Mouse (Mus musculus) T-helper 2 cell (primary cell): ENCODE measurements around the gene Nif3l1.

ENCODE experiments used
- in situ Hi-C: fragments of 300-600 bp; cut with MboI, MseI; formaldehyde crosslinking; loops from one replicate; pipeline ENCODE4 v1.15.1; 2025; ENCODE audit warnings: high pct_unique_total_duplicates

Nif3l1 gene

GRCm38 (mm10) chr1:58454316-58454715, 9.4 kb downstream of the Nif3l1 start:
- in situ Hi-C loops: loop anchor here (25.0 kb wide), 1 partner anchor 1258 kb away; no protein-coding TSS in a partner anchor

DNA sequence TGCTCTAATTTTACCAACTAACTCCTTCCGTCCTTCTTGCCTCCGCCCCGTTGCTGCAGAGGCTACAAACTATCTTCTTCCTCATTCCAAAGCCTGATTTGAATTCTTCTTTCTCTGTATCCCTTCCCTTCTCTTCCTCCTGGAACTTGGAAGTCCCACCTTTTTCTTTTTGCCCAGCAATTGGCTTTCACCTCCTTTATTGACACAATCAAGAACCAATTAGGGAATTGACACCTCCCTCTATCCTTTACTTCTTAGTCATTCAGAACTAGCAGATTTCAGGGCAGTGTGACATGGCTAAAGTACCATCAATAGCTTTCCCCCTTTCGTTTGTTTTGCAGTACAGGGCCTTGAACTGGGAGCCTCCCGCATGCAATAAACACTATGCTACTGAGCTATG, 13.2 kb downstream of the Nif3l1 start:
- in situ Hi-C loops: loop anchor here (25.0 kb wide), 1 partner anchor 1254 kb away; no protein-coding TSS in a partner anchor

DNA sequence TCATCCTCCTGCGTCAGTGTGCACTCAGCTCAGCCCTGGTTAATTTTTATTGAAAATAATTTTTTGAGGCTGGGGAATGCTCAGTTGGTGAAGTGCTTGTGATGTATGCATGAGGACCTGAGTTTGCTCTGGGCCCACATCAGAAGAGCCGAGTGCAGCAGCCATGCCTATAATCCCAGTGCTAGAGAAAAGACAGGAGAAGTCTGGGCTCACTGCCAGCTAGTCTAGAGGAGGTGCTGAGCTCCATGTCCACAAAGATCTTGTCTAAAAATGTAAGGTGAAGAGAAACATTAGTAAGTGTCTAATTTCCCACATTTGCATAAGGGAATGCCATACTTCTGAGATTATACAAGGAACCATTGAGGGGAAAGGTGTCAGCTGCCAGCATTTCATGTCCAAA, 13.9 kb downstream of the Nif3l1 start:
- in situ Hi-C loops: loop anchor here (25.0 kb wide), 1 partner anchor 1253 kb away; no protein-coding TSS in a partner anchor

GRCm38 (mm10) chr1:58460566-58460965, 15.6 kb downstream of the Nif3l1 start:
- in situ Hi-C loops: loop anchor here (25.0 kb wide), 1 partner anchor 1252 kb away; no protein-coding TSS in a partner anchor

GRCm38 (mm10) chr1:58463935-58464334, 19.0 kb downstream of the Nif3l1 start:
- in situ Hi-C loops: loop anchor here (25.0 kb wide), 1 partner anchor 1248 kb away; no protein-coding TSS in a partner anchor

DNA sequence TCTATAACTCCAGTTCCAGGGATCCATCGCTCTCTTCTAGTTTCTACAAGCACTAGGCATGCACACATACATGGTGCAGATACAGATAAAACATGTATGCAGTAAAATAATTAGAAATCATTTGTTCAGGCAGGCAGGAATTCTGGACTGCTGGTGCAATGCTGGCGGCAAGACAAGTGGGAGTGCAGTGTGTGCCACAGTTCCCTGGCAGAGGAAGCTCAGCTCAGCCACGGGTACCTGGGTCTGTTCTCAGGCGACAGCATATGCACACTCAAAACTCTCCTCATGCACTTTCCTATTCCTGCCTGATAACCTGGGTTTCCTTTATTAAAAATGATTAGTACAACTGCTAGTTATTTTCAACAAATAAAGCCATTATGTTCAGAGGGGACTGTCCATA, 20.1 kb downstream of the Nif3l1 start:
- in situ Hi-C loops: loop anchor here (5.0 to 25.0 kb wide), 2 partner anchors 77 to 1247 kb away; no protein-coding TSS in a partner anchor

- in situ Hi-C loops: loop anchor here (5.0 to 25.0 kb wide), 2 partner anchors 77 to 1247 kb away; no protein-coding TSS in a partner anchor
Observed at GRCm38 (mm10) chr1:58465561-58465960, 20.6 kb downstream of the Nif3l1 start.

GRCm38 (mm10) chr1:58475662-58476061, 30.7 kb downstream of the Nif3l1 start:
- in situ Hi-C loops: no loop called here

DNA sequence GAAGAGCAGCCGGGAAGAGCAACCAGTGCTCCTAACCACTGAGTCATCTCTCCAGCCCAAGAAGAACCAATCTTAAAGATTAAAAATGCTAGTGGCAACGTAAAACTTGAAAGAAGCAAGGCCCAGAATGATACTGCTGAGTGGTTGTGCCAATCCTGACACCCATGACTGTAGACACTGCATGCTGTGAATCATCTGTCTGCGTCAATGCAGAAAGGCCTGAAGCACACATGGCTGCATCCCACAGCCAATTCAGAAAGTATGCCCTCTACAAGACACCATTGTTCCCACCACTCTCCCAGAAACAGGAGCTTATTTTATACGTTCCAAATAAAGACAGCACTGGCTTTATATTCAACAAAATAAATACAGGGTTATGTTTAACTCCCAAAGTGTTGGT, 37.7 kb downstream of the Nif3l1 start:
- in situ Hi-C loops: no loop called here

DNA sequence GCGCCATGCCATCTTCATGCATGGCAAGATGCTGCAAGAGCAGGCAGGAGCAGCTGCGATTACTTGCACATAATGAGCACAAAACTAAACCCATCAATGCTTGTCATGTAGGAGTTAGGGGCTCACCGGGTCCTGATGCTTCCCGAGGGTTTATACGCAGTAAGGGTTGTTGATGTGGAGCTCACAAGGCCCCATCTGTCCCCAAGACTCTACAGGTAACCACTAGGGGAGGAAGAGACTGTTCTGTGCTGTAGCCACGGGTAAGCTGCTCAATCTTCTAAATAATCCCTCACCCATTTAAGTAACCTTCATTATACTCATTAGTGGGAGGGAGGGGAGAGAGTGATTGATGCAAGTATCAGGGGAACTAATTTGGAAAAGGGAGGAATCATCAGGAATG, 50.7 kb downstream of the Nif3l1 start:
- in situ Hi-C loops: no loop called here

DNA sequence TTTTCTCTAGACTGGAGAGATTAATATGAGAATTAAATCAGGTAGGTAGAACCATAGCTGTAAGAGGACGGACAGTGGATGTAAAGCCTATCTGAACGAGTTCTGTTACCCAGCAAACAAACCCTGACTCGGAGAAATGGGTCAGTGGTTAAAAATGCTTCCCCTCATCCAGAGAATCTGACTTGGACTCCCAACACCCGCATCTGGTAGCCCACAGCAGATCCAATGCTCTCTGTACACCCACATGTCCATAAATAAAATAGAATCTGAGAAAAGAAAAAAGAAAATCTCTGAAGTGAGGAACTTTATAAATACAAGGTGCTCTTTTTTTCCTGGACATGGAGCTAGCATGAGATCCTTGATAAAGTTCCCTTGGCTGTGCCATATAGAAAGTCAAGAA, 52.7 kb downstream of the Nif3l1 start:
- in situ Hi-C loops: no loop called here

GRCm38 (mm10) chr1:58498758-58499157, 53.8 kb downstream of the Nif3l1 start:
- in situ Hi-C loops: no loop called here

DNA sequence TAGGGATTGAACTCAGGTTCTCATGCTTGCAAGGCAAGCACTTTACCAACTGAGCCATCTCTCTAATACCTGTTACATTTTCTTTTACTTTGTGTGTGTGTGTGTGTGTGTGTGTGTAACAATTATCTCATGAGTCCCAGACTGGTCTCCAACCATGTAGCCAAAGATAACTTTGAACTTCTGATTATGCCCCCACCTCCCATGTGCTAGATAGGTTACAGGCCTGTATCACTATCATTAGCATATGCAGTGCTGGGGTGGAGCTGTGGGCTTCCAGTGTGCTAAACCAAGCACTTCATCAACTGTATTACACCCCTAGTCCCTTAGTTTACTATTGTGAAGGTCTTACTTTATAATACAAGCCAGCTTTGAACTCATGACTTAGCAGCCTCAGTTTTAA, 58.2 kb downstream of the Nif3l1 start:
- in situ Hi-C loops: no loop called here

DNA sequence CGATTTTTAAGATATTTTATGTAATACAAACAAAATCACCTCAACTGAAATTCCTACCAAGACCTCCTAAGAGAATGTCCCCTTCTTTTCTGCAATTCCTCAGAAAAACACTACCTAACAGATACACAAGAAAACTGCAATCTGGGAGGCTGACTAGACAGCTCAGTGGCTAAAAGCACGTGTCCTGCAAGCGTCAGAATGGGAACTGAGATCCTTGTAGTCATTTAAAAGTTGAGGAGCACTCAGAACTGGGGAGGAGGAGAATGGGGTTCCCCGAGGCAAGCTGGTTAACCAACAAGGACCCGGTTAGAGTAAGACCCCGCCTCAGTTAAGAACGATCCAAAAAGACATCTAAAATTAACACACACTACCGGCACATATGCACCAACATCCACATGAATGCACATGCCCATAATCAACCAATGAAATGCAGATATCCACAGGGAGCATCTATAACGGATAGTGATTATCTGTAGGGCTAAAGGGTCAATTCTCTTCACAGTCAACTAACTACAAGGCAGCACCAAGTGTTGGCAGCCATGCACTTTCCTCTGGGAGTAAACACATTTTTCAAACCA, 58.9 kb downstream of the Nif3l1 start:
- in situ Hi-C loops: no loop called here

GRCm38 (mm10) chr1:58504577-58505254, 59.8 kb downstream of the Nif3l1 start, which contains the start of gene Orc2:
Orc2 (minus strand) TSS chr1:58505109.
- in situ Hi-C loops: no loop called here

DNA sequence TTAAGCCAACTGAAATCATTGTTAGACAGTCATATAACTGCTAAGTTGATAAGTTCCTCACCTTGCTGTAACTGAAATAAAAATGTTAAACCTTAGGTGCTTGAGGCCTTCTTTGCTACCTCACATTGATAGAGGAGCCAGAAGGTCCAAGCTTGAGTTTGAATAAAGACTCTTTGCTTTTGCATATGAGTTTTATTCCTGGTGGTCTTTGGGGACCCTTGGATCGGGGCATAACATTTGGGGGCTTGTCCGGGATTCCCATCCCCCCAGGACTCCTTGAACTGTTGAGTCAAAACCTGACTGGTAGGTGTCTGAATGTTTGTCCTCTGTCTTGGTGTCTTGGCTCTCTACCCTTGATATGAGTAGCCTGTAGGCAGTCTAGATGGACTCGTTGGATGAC, 62.3 kb downstream of the Nif3l1 start:
- in situ Hi-C loops: no loop called here
